Mouse (Mus musculus) lung, adult 2 months (tissue): ENCODE results near the gene Tacc3.

Source experiments
- CTCF ChIP-seq: fragments of 200-500 bp; IDR thresholded peaks from 2 replicates; pipeline ENCODE4 v1.5.1; 2011; ENCODE audit warnings: mild to moderate bottlenecking, low read length, control low read depth; ENCODE audit not compliant: insufficient read depth
- POLR2A ChIP-seq: fragments of 200-500 bp; IDR thresholded peaks from 2 replicates; pipeline ENCODE4 v1.6.1; 2011; ENCODE audit warnings: low read depth, mild to moderate bottlenecking, control low read depth, low read length, borderline replicate concordance; ENCODE audit errors: extremely low read depth

- TF ChIP-seq CTCF (no peak), POLR2A (no peak)
Measured at GRCm38 (mm10) chr5:33706350-33706629, 48.4 kb downstream of the Tacc3 start.
